Mouse (Mus musculus): Measurements from ENCODE around the gene Usp12. TPM values are rescaled to one million over a fixed set of nuclear protein-coding genes. Genes with fewer than 3 reads are reported as not detected.
A peak's percentile ranks its signal among the peaks of the same experiment; 100 is the strongest.

Gene Usp12
- total RNA-seq, 2 experiments from 2014 or later, result 57.2 to 57.9 TPM

GRCm38 (mm10) chr5:146806004-146806430 is 11.2 kb upstream of the Usp12 start:
- DNase-seq (ENCODE audit: low spot score in 2 of 2), result no peak

- DNase-seq (ENCODE audit: low spot score in 2 of 2), result no peak
Observed at GRCm38 (mm10) chr5:146798031-146798430, 3.2 kb upstream of the Usp12 start.

- DNase-seq (ENCODE audit: low spot score in 2 of 2), result peak in 1 of 2 experiments; percentile 61
Observed at GRCm38 (mm10) chr5:146795728-146796127, 922 bp upstream of the Usp12 start.

GRCm38 (mm10) chr5:146794084-146794852 is 538 bp downstream of the Usp12 start:
- DNase-seq (ENCODE audit: low spot score in 2 of 2), result no peak

GRCm38 (mm10) chr5:146793630-146794083 is 1.1 kb downstream of the Usp12 start:
- no peak for DNase-seq (ENCODE audit: low spot score in 2 of 2)

GRCm38 (mm10) chr5:146792140-146792791 is 2.5 kb downstream of the Usp12 start:
- DNase-seq (ENCODE audit: low spot score in 2 of 2), result no peak

- no peak for DNase-seq (ENCODE audit: low spot score in 2 of 2)
Observed at GRCm38 (mm10) chr5:146790944-146791343, 3.9 kb downstream of the Usp12 start.

GRCm38 (mm10) chr5:146789413-146789812 is 5.4 kb downstream of the Usp12 start:
- DNase-seq (ENCODE audit: low spot score in 2 of 2), result no peak

GRCm38 (mm10) chr5:146786123-146786522 is 8.7 kb downstream of the Usp12 start:
- DNase-seq (ENCODE audit: low spot score in 2 of 2), result no peak

GRCm38 (mm10) chr5:146783891-146784290 is 10.9 kb downstream of the Usp12 start:
- no peak for DNase-seq (ENCODE audit: low spot score in 2 of 2)

- DNase-seq (ENCODE audit: low spot score in 2 of 2), result no peak
Observed at GRCm38 (mm10) chr5:146783300-146783699, 11.5 kb downstream of the Usp12 start.

- no peak for DNase-seq (ENCODE audit: low spot score in 2 of 2)
Observed at GRCm38 (mm10) chr5:146781663-146782062, 13.1 kb downstream of the Usp12 start.

GRCm38 (mm10) chr5:146779931-146780330 is 14.9 kb downstream of the Usp12 start:
- DNase-seq (ENCODE audit: low spot score in 2 of 2), result no peak

GRCm38 (mm10) chr5:146776988-146777639 is 17.7 kb downstream of the Usp12 start:
- DNase-seq (ENCODE audit: low spot score in 2 of 2), result no peak

- DNase-seq (ENCODE audit: low spot score in 2 of 2), result no peak
Observed at GRCm38 (mm10) chr5:146771982-146772381, 22.8 kb downstream of the Usp12 start.

GRCm38 (mm10) chr5:146770002-146770848 is 24.6 kb downstream of the Usp12 start:
- DNase-seq (ENCODE audit: low spot score in 2 of 2), result no peak

GRCm38 (mm10) chr5:146765791-146766190 is 29.0 kb downstream of the Usp12 start:
- no peak for DNase-seq (ENCODE audit: low spot score in 2 of 2)

- DNase-seq (ENCODE audit: low spot score in 2 of 2), result no peak
Observed at GRCm38 (mm10) chr5:146759159-146759558, 35.6 kb downstream of the Usp12 start.

- DNase-seq (ENCODE audit: low spot score in 2 of 2), result no peak
Observed at GRCm38 (mm10) chr5:146757921-146758320, 36.9 kb downstream of the Usp12 start.

- DNase-seq (ENCODE audit: low spot score in 2 of 2), result no peak
Observed at GRCm38 (mm10) chr5:146757316-146757715, 37.5 kb downstream of the Usp12 start.

GRCm38 (mm10) chr5:146753181-146753580 is 41.6 kb downstream of the Usp12 start:
- no peak for DNase-seq (ENCODE audit: low spot score in 2 of 2)

Measured in layer of hippocampus, adult 18-20 months (tissue).